ENCODE assay signal across 21 mouse cellular contexts in the genomic region with DNA sequence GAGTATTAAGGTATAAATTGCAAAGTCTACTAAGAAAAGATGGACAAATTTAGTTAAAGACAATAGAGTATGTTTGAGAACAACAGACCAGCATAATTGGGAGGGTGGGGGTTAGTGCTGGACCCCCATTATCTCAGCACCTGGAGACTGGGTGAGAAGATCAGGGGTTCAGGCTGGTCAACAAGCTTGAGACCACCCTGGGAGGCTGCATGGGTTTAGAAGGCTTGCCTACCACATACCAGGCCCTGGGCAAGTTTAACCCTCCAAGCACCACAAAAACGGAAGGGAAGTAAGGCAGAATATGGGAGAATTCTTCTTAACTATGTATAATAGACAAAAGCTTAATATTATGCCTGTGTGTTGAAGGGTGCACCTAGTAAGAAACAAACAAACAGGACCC. TPM values are rescaled to one million over a fixed set of nuclear protein-coding genes. Genes with fewer than 3 reads are reported as not detected.
DNase-seq lines count a peak whose midpoint lies in the region; ATAC-seq and TF ChIP-seq lines count a peak whose summit lies in the region.
"Had no signal": no experiment of that assay in that cellular context is flagged by ENCODE, and none has a peak within 500 bp of the region (broad histone marks: within the 10 kb centered on the region; RNA-seq: fewer than 3 reads in every experiment).

No protein-coding gene starts in this region.

- no peak overlapping the region for H3K9ac ChIP-seq in heart, adult 2 months (ENCODE audit: low read depth, low read length)
- no peak overlapping the region for H3K9ac ChIP-seq in liver, embryonic 15.5 days
- H3K9ac ChIP-seq in neural tube, embryonic 15.5 days (replicated peaks) = no peak overlapping the region
- H3K9ac ChIP-seq: embryonic facial prominence, embryonic 12.5 days; forebrain, embryonic 13.5 days; forebrain, embryonic 15.5 days had no signal

- intact Hi-C loops in heart, adult 2 months (cut with DNase I) = no loop called here

- no peaks in the 10 kb centered on the region for H3K36me3 ChIP-seq in heart, adult 2 months (ENCODE audit: control insufficient read depth, insufficient read depth, low read length)
- peaks cover 23% of the 10 kb centered on the region for H3K36me3 ChIP-seq in liver, embryonic 15.5 days (replicated peaks)
- H3K36me3 ChIP-seq in neural tube, embryonic 15.5 days = peaks cover 6% of the 10 kb centered on the region; the same call in 1 of the 2 replicates
- H3K36me3 ChIP-seq: embryonic facial prominence, embryonic 12.5 days; forebrain, embryonic 15.5 days had no signal

- H3K4me1 ChIP-seq in heart, adult 2 months (ENCODE audit: control insufficient read depth, insufficient read depth, low read length) = no peaks in the 10 kb centered on the region
- peaks cover 29% of the 10 kb centered on the region for H3K4me1 ChIP-seq in liver, embryonic 15.5 days (replicated peaks)
- H3K4me1 ChIP-seq in neural tube, embryonic 15.5 days = no peaks in the 10 kb centered on the region
- H3K4me1 ChIP-seq: embryonic facial prominence, embryonic 10.5 days; embryonic facial prominence, embryonic 12.5 days; forebrain, embryonic 13.5 days; forebrain, embryonic 15.5 days had no signal

- no peak for TF ChIP-seq POLR2A in heart, adult 2 months (IDR thresholded peaks at IDR 0.05; ENCODE audit: insufficient read depth, low read depth, low read length)

- no peaks in the 10 kb centered on the region; the same call in 1 of the 2 replicates for H3K79me2 ChIP-seq in heart, adult 2 months (replicated peaks; ENCODE audit: control insufficient read depth, insufficient read depth, low read length)

- DNase-seq in heart, adult 11 months = peak; percentile 79
- no peak for DNase-seq in heart, adult 2 months
- no peak for DNase-seq in liver
- peak; percentile 1 for DNase-seq in neural tube, embryonic 10.5 days (ENCODE audit: extremely low spot score, low spot score)
- DNase-seq in gastrocnemius, postnatal 4 days (ENCODE audit: low spot score in 2 of 2) = no peak
- DNase-seq: adrenal gland, adult 8-10 months; adrenal gland, postnatal 14 days; adrenal gland, postnatal 36 days; B cell, adult 2 months; cerebellum, adult 11-12 months; cerebellum, adult 2 months; cerebellum, adult 9-10 months; cerebellum, postnatal 10 days; cerebellum, postnatal 25 days had no signal

- 86% methylated on average over 1 of the region's 1 CpGs for WGBS in heart, adult 2 months
- 79% methylated on average over 1 of the region's 1 CpGs for WGBS in liver, embryonic 15.5 days (ENCODE audit: insufficient replicate concordance)
- 94% methylated on average over 1 of the region's 1 CpGs for WGBS in neural tube, embryonic 15.5 days

- H3K27me3 ChIP-seq in heart, adult 2 months (ENCODE audit: control insufficient read depth, insufficient read depth, low read length) = no peaks in the 10 kb centered on the region
- H3K27me3 ChIP-seq in liver, embryonic 15.5 days = no peaks in the 10 kb centered on the region
- H3K27me3 ChIP-seq in neural tube, embryonic 15.5 days (replicated peaks) = no peaks in the 10 kb centered on the region
- H3K27me3 ChIP-seq: embryonic facial prominence, embryonic 12.5 days; forebrain, embryonic 13.5 days; forebrain, embryonic 15.5 days; Patski had no signal

- no peak for TF ChIP-seq CTCF in heart, adult 2 months (IDR thresholded peaks at IDR 0.05)

- no peak overlapping the region for H3K4me3 ChIP-seq in heart, adult 2 months
- H3K4me3 ChIP-seq in liver, embryonic 15.5 days (replicated peaks) = no peak overlapping the region
- H3K4me3 ChIP-seq in neural tube, embryonic 15.5 days (replicated peaks) = no peak overlapping the region
- H3K4me3 ChIP-seq: embryonic facial prominence, embryonic 10.5 days; embryonic facial prominence, embryonic 12.5 days; forebrain, embryonic 13.5 days; forebrain, embryonic 15.5 days had no signal

- H3K9me3 ChIP-seq in liver, embryonic 15.5 days (replicated peaks) = no peaks in the 10 kb centered on the region
- no peaks in the 10 kb centered on the region for H3K9me3 ChIP-seq in neural tube, embryonic 15.5 days (replicated peaks)
- H3K9me3 ChIP-seq: embryonic facial prominence, embryonic 10.5 days; embryonic facial prominence, embryonic 12.5 days; forebrain, embryonic 13.5 days; forebrain, embryonic 15.5 days had no signal

- no peak for ATAC-seq in liver, embryonic 15.5 days (ENCODE audit: insufficient read depth)
- ATAC-seq in neural tube, embryonic 15.5 days (ENCODE audit: low FRiP score) = no peak
- ATAC-seq: forebrain, embryonic 13.5 days; forebrain, embryonic 15.5 days; Patski had no signal

- TF ChIP-seq EP300 in heart, adult 2 months (IDR thresholded peaks at IDR 0.05; ENCODE audit: insufficient read depth, low read depth, low read length) = no peak

- no peak overlapping the region for H3K4me2 ChIP-seq in liver, embryonic 15.5 days
- H3K4me2 ChIP-seq in neural tube, embryonic 15.5 days = no peak overlapping the region
- H3K4me2 ChIP-seq: embryonic facial prominence, embryonic 12.5 days; forebrain, embryonic 13.5 days; forebrain, embryonic 15.5 days had no signal

- no peak overlapping the region for H3K27ac ChIP-seq in heart, adult 2 months
- H3K27ac ChIP-seq in liver, embryonic 15.5 days (replicated peaks) = 0 out of 2 replicates have a peak overlapping the region, but pooled peaks have one; percentile 9
- H3K27ac ChIP-seq in neural tube, embryonic 15.5 days (replicated peaks) = no peak overlapping the region
- H3K27ac ChIP-seq: embryonic facial prominence, embryonic 10.5 days; embryonic facial prominence, embryonic 12.5 days; forebrain, embryonic 13.5 days; forebrain, embryonic 15.5 days had no signal

RNA-seq across cellular contexts. Expression of gene Foxn2, which starts 44.4 kb away (rescaled TPM):
- 1 to 10 TPM; 7.4 to 9.4 TPM for total RNA-seq in heart, adult 2 months (2021)
- 2.6 and 2.8 TPM in 2 replicates for polyA plus RNA-seq in heart, adult 2 months (2012; rRNA removed)
- 10.7 and 11.5 TPM in 2 replicates for polyA plus RNA-seq in liver, embryonic 15.5 days (2015; fragmentation: Nextera tagmentation; extraction: Ambion mirVana)
- 8.4 and 9.6 TPM in 2 replicates for polyA plus RNA-seq in neural tube, embryonic 15.5 days (2015; fragmentation: Nextera tagmentation; extraction: Ambion mirVana)
- 10 to 100 TPM; 22.4 to 24.1 TPM for total RNA-seq in gastrocnemius, postnatal 4 days (2021)

RNA-seq across cellular contexts. Expression of gene Ppp1r21, which starts 45.0 kb away (rescaled TPM):
- total RNA-seq in heart, adult 2 months (2021) = 1 to 10 TPM; 8.8 to 9.9 TPM
- 9.2 and 14.1 TPM in 2 replicates for polyA plus RNA-seq in heart, adult 2 months (2012; rRNA removed)
- 9.6 and 9.7 TPM in 2 replicates for polyA plus RNA-seq in liver, embryonic 15.5 days (2015; fragmentation: Nextera tagmentation; extraction: Ambion mirVana)
- polyA plus RNA-seq in neural tube, embryonic 15.5 days (2015; fragmentation: Nextera tagmentation; extraction: Ambion mirVana) = 40.0 and 43.4 TPM in 2 replicates
- total RNA-seq in gastrocnemius, postnatal 4 days (2021) = 10 to 100 TPM; 18.5 to 18.6 TPM

Comparison
In these comparisons a context has a peak if more than half of its experiments do, and no peak if none do; other contexts are left out.
1. DNase-seq: peak in heart, adult 11 months (single experiment) and neural tube, embryonic 10.5 days (single experiment); none in heart, adult 2 months (0 of 2), liver (single experiment) and gastrocnemius, postnatal 4 days (0 of 2).